Mouse (Mus musculus): Measurements from ENCODE around the gene Rtl1. TPM values are rescaled to one million over a fixed set of nuclear protein-coding genes. Genes with fewer than 3 reads are reported as not detected.

Gene Rtl1
- total and polyA plus RNA-seq, 2 experiments from 2014 or later = 0.30 to 0.57 TPM

DNA sequence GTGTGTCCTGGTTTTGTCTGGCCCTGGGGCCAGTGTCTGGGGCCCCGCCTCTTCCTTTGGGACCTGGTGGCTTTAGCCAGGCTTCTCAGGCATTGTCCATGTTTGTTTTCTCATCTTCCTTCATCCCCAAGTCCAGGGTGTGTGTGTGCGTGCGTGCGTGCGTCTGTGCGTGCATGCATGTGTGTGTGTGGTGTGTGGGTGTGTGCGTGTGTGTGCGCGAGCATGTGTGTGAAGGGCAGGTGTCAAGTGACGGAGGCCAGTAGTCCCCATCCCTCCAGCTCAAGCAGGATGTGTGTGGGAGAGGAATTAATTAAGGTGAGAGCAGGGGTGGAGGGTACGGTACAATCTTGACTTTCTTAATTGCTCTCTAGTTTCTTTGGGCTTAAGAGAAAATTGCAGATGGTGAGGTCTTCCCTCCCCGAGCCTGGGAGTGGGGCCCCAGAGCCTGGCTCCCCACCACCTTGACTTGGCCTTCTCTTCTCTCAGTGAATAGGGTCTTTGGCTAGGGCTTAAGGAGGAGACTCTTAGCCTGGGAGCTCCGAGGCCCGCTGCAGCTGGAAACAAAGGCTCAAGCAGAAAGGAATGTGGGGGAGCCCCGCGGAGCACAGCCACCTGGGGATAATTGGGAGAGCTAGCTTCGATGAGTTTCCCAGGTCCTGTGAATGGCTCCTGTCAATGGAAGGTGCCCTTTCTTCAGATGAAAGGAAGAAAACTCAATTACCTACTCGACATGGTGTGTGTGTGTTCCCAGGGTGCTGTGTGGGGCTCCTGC, 47.2 kb downstream of the Rtl1 start:
- H3K4me2 ChIP-seq (ENCODE audit: low read depth) = no peak overlapping the region
- 22% methylated on average over 18 of the region's 18 CpGs for WGBS
- H3K27me3 ChIP-seq (ENCODE audit: insufficient read depth, low read length) = no peaks in the 10 kb centered on the region
- no peaks in the 10 kb centered on the region for H3K4me1 ChIP-seq (ENCODE audit: insufficient read depth)
- TF ChIP-seq CTCF (IDR thresholded peaks at IDR 0.05; ENCODE audit: low read depth) = no peak
- peaks cover 61% of the 10 kb centered on the region for H3K36me3 ChIP-seq (ENCODE audit: insufficient read depth)
- no peak overlapping the region for H3K4me3 ChIP-seq (ENCODE audit: low read depth, low read length)
- no peak for DNase-seq
- H3K27ac ChIP-seq (ENCODE audit: low read depth, low read length) = no peak overlapping the region
- ATAC-seq = no peak
- no peaks in the 10 kb centered on the region for H3K9me3 ChIP-seq (ENCODE audit: low read length)
- no peak overlapping the region for H3K9ac ChIP-seq

DNA sequence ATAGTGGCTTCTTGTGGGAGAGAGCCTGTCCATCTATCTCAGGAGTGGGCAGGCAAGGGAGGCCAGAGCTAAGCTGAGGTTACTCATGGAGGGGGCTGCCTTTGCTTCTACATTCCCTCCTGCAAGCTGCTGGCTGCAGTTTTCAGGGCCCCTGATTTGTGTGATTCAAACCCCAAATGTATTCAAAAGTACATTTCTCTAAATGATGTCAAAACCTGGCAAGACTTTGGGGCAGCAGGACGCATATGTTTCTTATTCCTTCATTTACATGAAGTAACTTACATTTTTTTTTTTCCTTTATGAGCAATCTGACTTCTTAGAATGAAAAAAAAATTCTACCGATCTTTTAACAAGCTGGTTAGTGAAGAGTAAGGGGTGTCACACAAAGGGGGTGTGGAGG, 48.4 kb downstream of the Rtl1 start:
- H3K27me3 ChIP-seq (ENCODE audit: insufficient read depth, low read length) = no peaks in the 10 kb centered on the region
- DNase-seq (no peak), ATAC-seq (no peak)
- TF ChIP-seq CTCF (IDR thresholded peaks at IDR 0.05; ENCODE audit: low read depth) = no peak
- no peak overlapping the region for H3K4me2 ChIP-seq (ENCODE audit: low read depth)
- peaks cover 67% of the 10 kb centered on the region for H3K36me3 ChIP-seq (ENCODE audit: insufficient read depth)
- H3K9me3 ChIP-seq (ENCODE audit: low read length) = no peaks in the 10 kb centered on the region
- H3K4me3 ChIP-seq (ENCODE audit: low read depth, low read length) = no peak overlapping the region
- no peaks in the 10 kb centered on the region for H3K4me1 ChIP-seq (ENCODE audit: insufficient read depth)
- H3K9ac ChIP-seq = no peak overlapping the region
- 53% methylated on average over 2 of the region's 2 CpGs for WGBS
- no peak overlapping the region for H3K27ac ChIP-seq (ENCODE audit: low read depth, low read length)

- WGBS = 20% methylated on average over 2 of the region's 2 CpGs
- Histone ChIP-seq H3K27me3 (ENCODE audit: insufficient read depth, low read length) (no peaks in the 10 kb centered on the region), H3K27ac (ENCODE audit: low read depth, low read length) (no peak overlapping the region), H3K4me1 (ENCODE audit: insufficient read depth) (no peaks in the 10 kb centered on the region), H3K4me2 (ENCODE audit: low read depth) (no peak overlapping the region), H3K36me3 (ENCODE audit: insufficient read depth) (peaks cover 44% of the 10 kb centered on the region), H3K9ac (no peak overlapping the region), H3K4me3 (ENCODE audit: low read depth, low read length) (no peak overlapping the region), H3K9me3 (ENCODE audit: low read length) (no peaks in the 10 kb centered on the region)
- DNase-seq = no peak
- TF ChIP-seq CTCF (IDR thresholded peaks at IDR 0.05; ENCODE audit: low read depth) = no peak
- ATAC-seq = no peak
These were observed 53.0 kb downstream of the Rtl1 start for GRCm38 (mm10) chr12:109547085-109547484.

GRCm38 (mm10) chr12:109545875-109546732, 54.0 kb downstream of the Rtl1 start:
- 22% methylated on average over 30 of the region's 30 CpGs for WGBS
- H3K36me3 ChIP-seq (ENCODE audit: insufficient read depth) = peaks cover 40% of the 10 kb centered on the region
- no peaks in the 10 kb centered on the region for H3K4me1 ChIP-seq (ENCODE audit: insufficient read depth)
- no peaks in the 10 kb centered on the region for H3K9me3 ChIP-seq (ENCODE audit: low read length)
- H3K9ac ChIP-seq = no peak overlapping the region
- TF ChIP-seq CTCF (IDR thresholded peaks at IDR 0.05; ENCODE audit: low read depth) = no peak
- no peaks in the 10 kb centered on the region for H3K27me3 ChIP-seq (ENCODE audit: insufficient read depth, low read length)
- no peak overlapping the region for H3K4me2 ChIP-seq (ENCODE audit: low read depth)
- no peak for DNase-seq
- peak; percentile 12; the same call in 1 of the 2 replicates for ATAC-seq
- no peak overlapping the region for H3K4me3 ChIP-seq (ENCODE audit: low read depth, low read length)
- no peak overlapping the region for H3K27ac ChIP-seq (ENCODE audit: low read depth, low read length)

- ATAC-seq (no peak), DNase-seq (no peak)
- 0 out of 2 replicates have a peak overlapping the region, but pooled peaks have one; percentile 2 for H3K4me2 ChIP-seq (ENCODE audit: low read depth)
- H3K9ac ChIP-seq = no peak overlapping the region
- no peaks in the 10 kb centered on the region for H3K27me3 ChIP-seq (ENCODE audit: insufficient read depth, low read length)
- H3K4me3 ChIP-seq (ENCODE audit: low read depth, low read length) = peak overlapping the region; percentile 9; the same call in 1 of the 2 replicates
- H3K4me1 ChIP-seq (ENCODE audit: insufficient read depth) = no peaks in the 10 kb centered on the region
- no peak for TF ChIP-seq CTCF (IDR thresholded peaks at IDR 0.05; ENCODE audit: low read depth)
- H3K9me3 ChIP-seq (ENCODE audit: low read length) = 0 out of 2 replicates have a peak, but pooled peaks cover 4% of the 10 kb centered on the region
- WGBS = 62% methylated on average over 4 of the region's 4 CpGs
- H3K27ac ChIP-seq (ENCODE audit: low read depth, low read length) = no peak overlapping the region
- peaks cover 23% of the 10 kb centered on the region for H3K36me3 ChIP-seq (ENCODE audit: insufficient read depth)
These were observed 56.7 kb downstream of the Rtl1 start for GRCm38 (mm10) chr12:109543281-109543923.

- H3K4me3 ChIP-seq (ENCODE audit: low read depth, low read length) = peak overlapping the region; percentile 52
- peak; percentile 79 for ATAC-seq
These were observed 57.4 kb downstream of the Rtl1 start for GRCm38 (mm10) chr12:109542635-109543249.

More at GRCm38 (mm10) chr12:109542635-109543249, 57.4 kb downstream of the Rtl1 start:
- peak; percentile 82 for TF ChIP-seq CTCF (IDR thresholded peaks at IDR 0.05; ENCODE audit: low read depth)
- H3K9me3 ChIP-seq (ENCODE audit: low read length) = 0 out of 2 replicates have a peak, but pooled peaks cover 10% of the 10 kb centered on the region
- WGBS = 44% methylated on average over 17 of the region's 17 CpGs
- no peaks in the 10 kb centered on the region for H3K27me3 ChIP-seq (ENCODE audit: insufficient read depth, low read length)
- 0 out of 2 replicates have a peak overlapping the region, but pooled peaks have one; percentile 49 for H3K4me2 ChIP-seq (ENCODE audit: low read depth)
- H3K9ac ChIP-seq = peak overlapping the region; percentile 71
- peak overlapping the region; percentile 88; the same call in 1 of the 2 replicates for H3K27ac ChIP-seq (ENCODE audit: low read depth, low read length)
- peaks cover 17% of the 10 kb centered on the region; the same call in 1 of the 2 replicates for H3K36me3 ChIP-seq (ENCODE audit: insufficient read depth)
- H3K4me1 ChIP-seq (ENCODE audit: insufficient read depth) = no peaks in the 10 kb centered on the region
- DNase-seq = peak; percentile 93

Measured in forebrain, postnatal 0 days (tissue).